Mouse (Mus musculus): Measurements from ENCODE around the gene Cdh11.

The Cdh11 gene

DNA sequence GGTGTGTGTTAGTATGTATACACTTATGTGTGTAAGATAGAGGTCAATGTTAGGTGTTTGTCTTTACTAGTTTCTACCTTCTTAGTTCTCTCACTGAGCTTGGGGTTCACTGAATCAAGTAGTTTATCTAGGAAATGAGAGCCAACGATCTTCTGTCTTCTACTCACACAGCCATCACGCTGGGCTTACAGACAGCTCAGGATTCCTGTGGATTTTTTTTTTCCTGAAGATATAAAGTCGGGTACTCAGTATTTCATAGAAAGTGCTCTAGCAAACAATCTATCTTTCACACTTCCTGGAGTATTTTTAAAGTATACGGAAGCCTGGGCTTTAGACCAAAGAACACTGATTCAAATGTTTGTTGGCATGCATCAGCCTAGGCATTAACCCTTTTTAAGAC is 184.1 kb downstream of the Cdh11 start:
- Histone ChIP-seq H3K27me3 (ENCODE audit: insufficient read depth, low read length) (no peaks in the 10 kb centered on the region), H3K9me3 (ENCODE audit: low read length) (no peaks in the 10 kb centered on the region), H3K4me1 (replicated peaks; ENCODE audit: low read depth, low read length) (no peaks in the 10 kb centered on the region), H3K36me3 (ENCODE audit: insufficient read depth, low read length) (no peaks in the 10 kb centered on the region), H3K4me3 (replicated peaks; ENCODE audit: low read length) (no peak overlapping the region)
- TF ChIP-seq POU5F1 (IDR thresholded peaks at IDR 0.05; ENCODE audit: borderline replicate concordance, low read length) (no peak), NANOG (IDR thresholded peaks at IDR 0.05; ENCODE audit: borderline replicate concordance, low read length) (no peak), CTCF (conservative IDR thresholded peaks at IDR 0.05; ENCODE audit: low read length) (no peak)

DNA sequence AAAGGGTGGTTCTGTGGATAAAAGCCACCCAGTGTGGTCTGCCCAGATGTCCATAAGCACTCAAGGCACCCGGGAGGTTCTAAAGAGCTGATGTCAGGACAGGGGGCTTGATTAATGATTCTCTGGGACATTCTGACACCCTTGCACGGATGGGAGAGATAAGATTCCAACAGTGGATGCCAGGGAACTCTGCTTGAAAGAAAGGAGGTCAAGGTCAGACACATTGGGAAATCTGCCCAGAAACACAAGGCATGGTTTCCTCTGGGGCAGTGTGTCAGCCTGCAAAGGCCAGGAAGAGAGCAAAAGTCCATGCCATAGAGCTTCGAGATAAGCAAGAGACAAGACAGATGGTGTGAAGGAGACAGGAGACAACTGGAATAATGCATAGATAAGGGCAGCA is 188.9 kb downstream of the Cdh11 start:
- H3K27me3 ChIP-seq (ENCODE audit: insufficient read depth, low read length) = no peaks in the 10 kb centered on the region
- H3K9me3 ChIP-seq (ENCODE audit: low read length) = no peaks in the 10 kb centered on the region
- H3K36me3 ChIP-seq (ENCODE audit: insufficient read depth, low read length) = no peaks in the 10 kb centered on the region
- no peak overlapping the region for H3K4me3 ChIP-seq (replicated peaks; ENCODE audit: low read length)
- no peak for TF ChIP-seq CTCF (conservative IDR thresholded peaks at IDR 0.05; ENCODE audit: low read length)
- no peak for TF ChIP-seq POU5F1 (IDR thresholded peaks at IDR 0.05; ENCODE audit: borderline replicate concordance, low read length)
- no peak for TF ChIP-seq NANOG (IDR thresholded peaks at IDR 0.05; ENCODE audit: borderline replicate concordance, low read length)
- H3K4me1 ChIP-seq (replicated peaks; ENCODE audit: low read depth, low read length) = no peaks in the 10 kb centered on the region

DNA sequence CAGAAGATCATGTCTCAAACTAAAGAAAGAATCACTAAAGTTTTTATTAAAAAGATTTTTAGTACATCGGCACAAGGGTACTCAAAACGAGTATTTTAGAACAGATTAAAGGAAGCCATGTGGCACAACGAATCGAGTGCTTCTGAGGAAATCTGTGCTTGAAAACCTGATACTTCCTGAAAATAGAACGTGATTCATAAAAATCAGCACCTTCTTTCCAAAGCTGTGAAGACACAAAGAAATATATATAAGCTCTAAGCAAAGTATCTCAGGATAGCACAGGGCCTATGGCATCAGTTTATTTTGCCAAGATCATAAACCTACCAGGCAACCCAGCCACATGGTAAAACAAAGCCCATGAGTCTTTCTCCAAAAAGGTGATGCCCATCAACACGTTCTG is 191.5 kb downstream of the Cdh11 start:
- Histone ChIP-seq H3K4me3 (replicated peaks; ENCODE audit: low read length) (no peak overlapping the region), H3K36me3 (ENCODE audit: insufficient read depth, low read length) (no peaks in the 10 kb centered on the region), H3K27me3 (ENCODE audit: insufficient read depth, low read length) (no peaks in the 10 kb centered on the region), H3K4me1 (replicated peaks; ENCODE audit: low read depth, low read length) (no peaks in the 10 kb centered on the region), H3K9me3 (ENCODE audit: low read length) (no peaks in the 10 kb centered on the region)
- no peak for TF ChIP-seq POU5F1 (IDR thresholded peaks at IDR 0.05; ENCODE audit: borderline replicate concordance, low read length)
- TF ChIP-seq CTCF (conservative IDR thresholded peaks at IDR 0.05; ENCODE audit: low read length) = no peak
- TF ChIP-seq NANOG (IDR thresholded peaks at IDR 0.05; ENCODE audit: borderline replicate concordance, low read length) = no peak
